20 mouse cellular contexts compared by ENCODE assay signal in genomic region chr2:168432394-168432793, GRCm38 (mm10).
DNase-seq lines count a peak whose midpoint lies in the region; ATAC-seq lines count a peak whose summit lies in the region.
"Had no signal": no experiment of that assay in that cellular context is flagged by ENCODE, and none has a peak within 500 bp of the region (broad histone marks: within the 10 kb centered on the region; RNA-seq: fewer than 3 reads in every experiment).

No protein-coding gene starts in this region.

- intact Hi-C loops in gastrocnemius, postnatal 14 days (cut with DNase I; ENCODE audit: low total_unique reads): no loop called here

- no peak for DNase-seq in frontal cortex, postnatal 25 days (ENCODE audit: low spot score in 2 of 2)
- peak; percentile 38 for DNase-seq in layer of hippocampus, adult 9-11 months
- no peak for DNase-seq in layer of hippocampus, postnatal 36 days
- DNase-seq in right cerebral cortex, adult 18-20 months: peak; percentile 48
- DNase-seq in right cerebral cortex, postnatal 4 days: no peak
- peak; percentile 22 for DNase-seq in brain, embryonic 18.5 days (ENCODE audit: low read depth, low spot score)
- DNase-seq in gastrocnemius, postnatal 14 days: no peak
- DNase-seq: adrenal gland, postnatal 10 days; adrenal gland, postnatal 36 days; B cell, adult 2 months; cerebellum, adult 11-12 months; cerebellum, adult 8-10 months; cerebellum, postnatal 10 days; cerebellum, postnatal 36 days; embryo, embryonic 11 days; gastrocnemius, postnatal 36 days; heart, adult 2 months had no signal

- peak; percentile 89 for ATAC-seq in frontal cortex, adult (ENCODE audit: low TSS enrichment)
- ATAC-seq: forebrain, embryonic 16.5 days; Patski had no signal

Comparison
In these comparisons a context has a peak if more than half of its experiments do, and no peak if none do; other contexts are left out.
1. DNase-seq: peak in layer of hippocampus, adult 9-11 months (single experiment), right cerebral cortex, adult 18-20 months (single experiment) and brain, embryonic 18.5 days (single experiment); none in frontal cortex, postnatal 25 days (0 of 2), layer of hippocampus, postnatal 36 days (0 of 2), right cerebral cortex, postnatal 4 days (single experiment) and gastrocnemius, postnatal 14 days (single experiment).